Mouse (Mus musculus) forebrain, embryonic 13.5 days (tissue): ENCODE measurements at regions not wholly inside any gene's neighbourhood (a gene's known extent, or its start where the extent isn't known, plus 50 kb on each side); places are given as distances from the start of the nearest gene placed in this dataset.

Experiments used
- ATAC-seq: fragments of 200-750 bp; cut with Nextera tagmentation; 2 replicates; pipeline ENCODE4 v1.8.0; 2017
- H3K27ac ChIP-seq: fragments of 300-500 bp; sonication (generic); 2 replicates; pipeline ENCODE4 v1.5.1; 2015; ENCODE audit warnings: inconsistent platforms, mild to moderate bottlenecking, moderate library complexity
- H3K27me3 ChIP-seq: fragments of 300-500 bp; sonication (generic); 2 replicates; pipeline ENCODE4 v1.6.1; 2015; ENCODE audit warnings: mild to moderate bottlenecking, inconsistent platforms
- H3K36me3 ChIP-seq: fragments of 300-500 bp; sonication (generic); 2 replicates; pipeline ENCODE4 v1.6.1; 2015; ENCODE audit warnings: mild to moderate bottlenecking, inconsistent platforms; ENCODE audit not compliant: poor library complexity, severe bottlenecking
- H3K4me1 ChIP-seq: fragments of 300-500 bp; sonication (generic); 2 replicates; pipeline ENCODE4 v1.6.1; 2015; ENCODE audit warnings: inconsistent platforms
- H3K4me2 ChIP-seq: fragments of 300-500 bp; sonication (generic); 2 replicates; pipeline ENCODE4 v1.6.1; 2015; ENCODE audit warnings: inconsistent platforms, mild to moderate bottlenecking, moderate library complexity
- H3K4me3 ChIP-seq: fragments of 300-500 bp; sonication (generic); 2 replicates; pipeline ENCODE4 v1.5.1; 2015; ENCODE audit warnings: mild to moderate bottlenecking, inconsistent platforms
- H3K9ac ChIP-seq: fragments of 300-500 bp; sonication (generic); 2 replicates; pipeline ENCODE4 v1.6.1; 2015; ENCODE audit warnings: mild to moderate bottlenecking, inconsistent platforms
- H3K9me3 ChIP-seq: fragments of 300-500 bp; sonication (generic); replicated peaks from 2 replicates; pipeline ENCODE4 v1.6.1; 2016; ENCODE audit warnings: inconsistent platforms
- WGBS: fragments of 180-500 bp; shearing (Covaris S2); methylation state at CpG from one replicate; pipeline ENCODE4 v1.1.7; 2015; 5-methylcytosine and 5-hydroxymethylcytosine counted together

DNA sequence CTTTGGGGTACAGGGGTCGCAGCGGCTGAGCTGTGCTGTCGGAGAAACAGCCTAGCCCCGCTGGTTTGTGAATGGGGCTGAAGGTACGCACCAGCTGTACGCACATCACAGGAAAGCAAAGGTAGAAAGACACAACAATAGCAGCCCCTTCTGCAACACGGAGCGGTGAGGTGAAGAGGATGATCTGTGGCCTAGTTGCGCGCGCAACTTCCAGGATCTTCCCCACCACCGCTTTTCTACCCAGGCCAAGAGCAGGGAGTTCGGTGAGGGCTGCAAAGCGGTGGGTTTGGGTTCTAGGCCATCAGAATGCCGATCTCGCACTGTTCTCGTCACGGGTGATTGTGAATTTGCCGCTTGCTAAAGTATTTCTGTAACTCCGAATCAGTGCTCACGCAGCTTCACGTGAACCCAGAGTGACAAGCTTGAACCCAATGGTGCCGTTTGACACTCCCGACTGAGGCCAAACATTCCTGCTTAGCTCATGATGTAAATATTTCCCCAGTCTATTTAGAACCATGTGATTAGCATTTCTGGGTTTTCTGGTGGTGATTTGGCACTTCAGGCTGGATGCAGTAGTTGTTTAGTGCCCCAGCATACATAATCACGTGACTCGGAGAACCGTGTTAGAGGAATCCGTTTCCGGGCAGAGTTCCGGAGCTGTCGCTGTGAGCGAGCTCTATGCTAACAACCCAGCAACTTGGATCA, 54.7 kb downstream of the Cryaa start:
- Histone ChIP-seq H3K4me2 (no peak overlapping the region), H3K36me3 (no peaks in the 10 kb centered on the region), H3K9ac (no peak overlapping the region), H3K9me3 (no peaks in the 10 kb centered on the region), H3K4me1 (peaks cover 6% of the 10 kb centered on the region; the same call in 1 of the 2 replicates), H3K27me3 (no peaks in the 10 kb centered on the region), H3K4me3 (no peak overlapping the region), H3K27ac (no peak overlapping the region)
- WGBS: 93% methylated on average over 32 of the region's 32 CpGs
- no peak for ATAC-seq

DNA sequence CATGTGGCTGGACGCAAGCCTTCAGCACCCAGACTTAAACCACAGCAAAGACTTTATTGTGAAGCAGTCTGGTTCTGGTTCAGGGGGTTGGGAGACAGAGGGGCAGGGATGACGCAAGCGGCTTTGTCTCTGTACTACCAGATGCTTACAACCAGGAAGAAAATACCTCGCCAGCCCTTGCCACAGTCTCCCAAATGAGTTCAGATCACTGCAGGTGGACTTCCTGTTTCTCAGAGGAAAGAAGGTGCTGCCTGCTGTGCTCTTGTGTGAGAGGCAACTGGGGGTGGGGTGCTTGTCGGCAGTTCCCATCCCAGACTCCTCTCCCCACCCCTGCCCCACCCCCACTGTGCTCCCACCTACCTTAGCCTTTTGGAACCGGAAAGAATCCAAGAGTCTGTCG, 56.9 kb downstream of the Cryaa start:
- no peak overlapping the region for H3K4me3 ChIP-seq
- no peak overlapping the region for H3K4me2 ChIP-seq
- no peaks in the 10 kb centered on the region for H3K9me3 ChIP-seq
- ATAC-seq: no peak
- no peaks in the 10 kb centered on the region for H3K36me3 ChIP-seq
- H3K4me1 ChIP-seq: no peaks in the 10 kb centered on the region
- 32% methylated on average over 7 of the region's 7 CpGs for WGBS
- no peaks in the 10 kb centered on the region for H3K27me3 ChIP-seq
- no peak overlapping the region for H3K27ac ChIP-seq
- no peak overlapping the region for H3K9ac ChIP-seq

DNA sequence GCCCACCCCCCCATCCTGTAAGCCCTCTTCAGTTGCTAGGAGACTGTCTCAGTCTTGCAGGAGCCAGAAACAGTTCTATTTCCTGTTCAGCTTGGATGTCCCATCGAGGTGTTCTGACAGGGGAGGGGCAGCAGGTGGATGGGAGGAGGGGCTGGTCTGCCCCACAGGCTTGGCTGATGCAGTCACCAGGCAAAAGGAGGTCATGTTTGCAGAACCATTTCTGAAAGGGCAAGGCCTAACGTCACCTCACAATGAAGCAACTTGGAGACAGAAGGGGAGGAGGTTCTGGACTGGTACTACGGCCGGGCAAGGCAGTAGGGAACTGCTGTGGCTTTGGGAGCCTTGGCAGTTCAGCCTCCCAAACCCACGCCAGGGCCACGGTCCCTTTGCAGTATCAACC, 59.1 kb downstream of the Cryaa start:
- no peaks in the 10 kb centered on the region for H3K27me3 ChIP-seq
- no peaks in the 10 kb centered on the region for H3K4me1 ChIP-seq
- H3K4me3 ChIP-seq: no peak overlapping the region
- H3K36me3 ChIP-seq: no peaks in the 10 kb centered on the region
- no peak overlapping the region for H3K27ac ChIP-seq
- no peaks in the 10 kb centered on the region for H3K9me3 ChIP-seq
- 88% methylated on average over 6 of the region's 6 CpGs for WGBS
- H3K4me2 ChIP-seq: no peak overlapping the region
- ATAC-seq: no peak
- H3K9ac ChIP-seq: no peak overlapping the region

DNA sequence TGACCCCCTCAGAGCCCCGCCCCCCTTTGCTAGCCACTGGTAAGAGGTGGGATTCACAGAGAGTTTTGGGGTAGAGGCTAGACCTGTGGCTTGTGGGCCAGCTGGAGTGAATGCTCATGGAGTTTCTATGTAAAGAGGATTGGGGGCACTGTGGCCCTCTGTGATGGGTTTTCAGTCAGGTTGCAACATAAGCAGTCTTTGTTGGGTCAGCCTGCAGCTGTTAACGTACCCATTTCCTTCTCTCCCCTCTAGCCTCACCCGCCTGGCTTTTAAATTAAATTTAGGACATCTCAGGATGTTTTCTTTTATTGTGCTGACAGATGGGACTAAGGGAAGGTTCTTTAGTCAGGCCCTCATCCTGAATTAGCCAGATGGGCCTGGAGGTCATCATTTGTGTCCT, 60.6 kb downstream of the Cryaa start:
- Histone ChIP-seq H3K36me3 (no peaks in the 10 kb centered on the region), H3K4me2 (no peak overlapping the region), H3K9ac (no peak overlapping the region), H3K4me1 (no peaks in the 10 kb centered on the region), H3K9me3 (no peaks in the 10 kb centered on the region), H3K27me3 (no peaks in the 10 kb centered on the region), H3K4me3 (no peak overlapping the region), H3K27ac (no peak overlapping the region)
- no peak for ATAC-seq
- WGBS: 83% methylated on average over 3 of the region's 3 CpGs

DNA sequence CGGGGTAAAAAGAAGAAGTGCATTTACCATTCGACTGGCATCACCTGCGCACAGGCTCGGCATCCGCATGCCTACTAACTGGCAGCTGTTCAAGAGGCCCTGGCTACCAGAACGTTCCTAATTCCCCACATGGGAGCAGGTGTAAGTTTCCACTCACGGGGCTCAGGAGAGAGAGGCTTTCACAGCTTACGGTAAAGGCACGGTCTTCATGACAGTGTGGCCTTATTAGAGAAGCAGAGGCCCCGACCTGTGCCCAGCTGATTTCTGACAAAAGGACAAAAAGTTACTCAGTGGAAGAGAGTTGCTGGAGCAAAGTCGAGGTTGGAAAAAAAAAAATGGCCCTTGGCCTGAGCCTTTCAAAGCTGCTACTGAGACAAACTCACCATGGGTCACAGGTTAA, 62.0 kb downstream of the Cryaa start:
- Histone ChIP-seq H3K4me2 (no peak overlapping the region), H3K27ac (no peak overlapping the region)
- WGBS: 60% methylated on average over 11 of the region's 11 CpGs

DNA sequence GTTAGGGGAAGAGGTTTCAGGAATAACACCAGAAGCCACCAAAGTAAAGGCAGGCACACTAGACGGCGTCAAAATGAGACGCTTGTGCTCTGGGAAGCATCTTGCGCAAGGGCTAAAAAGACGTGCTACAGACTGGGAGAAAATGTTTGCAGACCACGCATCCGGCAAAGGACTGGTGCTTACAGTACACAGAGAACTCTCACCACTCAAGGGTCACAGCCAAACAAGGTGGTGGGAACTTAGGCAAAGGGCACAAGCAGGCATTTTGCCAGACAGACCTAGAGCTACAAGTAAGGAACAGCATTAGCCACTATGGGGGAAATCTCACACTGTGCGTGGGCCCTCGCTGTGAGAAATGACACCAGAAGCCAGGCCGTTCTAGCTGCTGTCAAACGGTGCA, 62.5 kb downstream of the Cryaa start:
- H3K36me3 ChIP-seq: no peaks in the 10 kb centered on the region
- H3K9me3 ChIP-seq: no peaks in the 10 kb centered on the region
- 83% methylated on average over 11 of the region's 11 CpGs for WGBS
- H3K4me1 ChIP-seq: no peaks in the 10 kb centered on the region
- H3K9ac ChIP-seq: no peak overlapping the region
- no peak overlapping the region for H3K4me3 ChIP-seq
- no peak overlapping the region for H3K4me2 ChIP-seq
- no peak for ATAC-seq
- H3K27ac ChIP-seq: no peak overlapping the region
- no peaks in the 10 kb centered on the region for H3K27me3 ChIP-seq

More for the DNA sequence above, 62.0 kb downstream of the Cryaa start:
- no peak overlapping the region for H3K4me3 ChIP-seq
- H3K27me3 ChIP-seq: no peaks in the 10 kb centered on the region
- ATAC-seq: no peak
- H3K9ac ChIP-seq: no peak overlapping the region
- no peaks in the 10 kb centered on the region for H3K4me1 ChIP-seq
- H3K9me3 ChIP-seq: no peaks in the 10 kb centered on the region
- no peaks in the 10 kb centered on the region for H3K36me3 ChIP-seq

DNA sequence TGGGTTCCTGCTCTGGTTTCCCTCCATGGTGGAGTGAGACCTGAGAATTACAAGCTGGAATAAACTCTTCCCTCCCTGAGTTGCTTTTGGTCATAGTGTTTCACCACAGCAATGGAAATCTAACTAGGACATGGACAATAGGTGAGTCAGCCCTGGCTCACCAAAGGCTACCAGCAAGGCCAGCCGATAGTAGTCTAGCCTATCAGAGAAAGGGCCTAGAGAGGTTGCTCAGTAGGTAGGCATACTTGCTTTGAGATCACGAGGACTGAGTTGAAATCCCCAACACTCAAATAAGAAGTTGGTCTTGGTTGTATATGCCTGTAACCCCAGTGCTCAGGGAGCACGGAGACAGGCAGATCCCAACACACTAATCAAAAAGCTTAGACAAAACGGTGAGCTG, 66.0 kb downstream of the Cryaa start:
- H3K9ac ChIP-seq: no peak overlapping the region
- H3K36me3 ChIP-seq: no peaks in the 10 kb centered on the region

DNA sequence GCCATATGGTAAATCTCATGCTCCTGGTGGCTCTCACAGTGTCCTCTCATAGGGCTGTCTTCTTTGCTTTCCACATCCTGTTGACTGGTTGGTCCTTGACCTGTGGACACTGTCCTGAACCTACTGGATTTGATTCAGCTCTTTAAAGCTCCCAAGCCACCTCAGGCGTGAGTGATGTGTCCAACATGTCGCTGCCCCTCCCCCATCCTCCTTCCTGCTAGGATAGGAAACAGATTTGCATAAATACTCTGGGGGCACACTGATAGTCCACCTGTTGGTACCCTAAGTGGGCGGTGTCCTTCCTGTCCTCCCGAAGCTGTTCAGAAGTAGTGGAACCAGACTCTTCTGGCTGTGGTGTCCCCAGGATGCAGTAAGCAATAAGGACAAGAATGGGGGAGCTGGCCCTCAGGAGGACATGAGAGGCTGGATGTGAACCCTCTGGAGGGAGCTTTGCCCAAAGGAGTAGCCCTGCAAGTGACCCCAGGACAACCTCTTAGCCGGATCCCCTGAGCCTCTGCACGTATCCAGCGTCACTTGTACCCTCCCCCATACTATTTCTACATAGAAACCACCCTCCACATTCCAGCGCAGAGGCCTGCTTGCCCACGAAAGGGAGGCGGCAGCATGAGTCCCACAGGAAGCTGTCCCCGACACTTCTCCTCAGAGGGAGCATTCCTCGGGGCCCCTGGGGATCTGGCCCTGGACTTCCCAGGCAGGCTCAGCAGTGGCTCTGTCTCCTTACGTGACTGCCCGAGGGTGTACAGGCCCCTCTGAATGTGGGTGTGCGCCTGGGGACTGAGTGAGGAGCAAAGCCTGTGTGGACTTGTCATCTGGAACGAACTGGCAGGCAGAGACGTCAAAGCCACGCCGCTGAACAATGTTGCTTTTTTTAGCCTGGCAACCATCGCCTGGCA, 68.8 kb downstream of the Cryaa start:
- no peak overlapping the region for H3K27ac ChIP-seq
- no peak overlapping the region for H3K4me3 ChIP-seq
- no peaks in the 10 kb centered on the region for H3K27me3 ChIP-seq
- H3K4me2 ChIP-seq: no peak overlapping the region
- no peaks in the 10 kb centered on the region for H3K9me3 ChIP-seq
- H3K9ac ChIP-seq: no peak overlapping the region
- no peak for ATAC-seq
- 54% methylated on average over 20 of the region's 20 CpGs for WGBS
- H3K4me1 ChIP-seq: peaks cover 7% of the 10 kb centered on the region
- H3K36me3 ChIP-seq: no peaks in the 10 kb centered on the region

More for the DNA sequence above, 66.0 kb downstream of the Cryaa start:
- H3K27ac ChIP-seq: no peak overlapping the region
- H3K27me3 ChIP-seq: no peaks in the 10 kb centered on the region
- no peak overlapping the region for H3K4me3 ChIP-seq
- 88% methylated on average over 4 of the region's 4 CpGs for WGBS
- no peaks in the 10 kb centered on the region for H3K9me3 ChIP-seq
- ATAC-seq: no peak
- H3K4me2 ChIP-seq: no peak overlapping the region
- H3K4me1 ChIP-seq: peaks cover 7% of the 10 kb centered on the region

DNA sequence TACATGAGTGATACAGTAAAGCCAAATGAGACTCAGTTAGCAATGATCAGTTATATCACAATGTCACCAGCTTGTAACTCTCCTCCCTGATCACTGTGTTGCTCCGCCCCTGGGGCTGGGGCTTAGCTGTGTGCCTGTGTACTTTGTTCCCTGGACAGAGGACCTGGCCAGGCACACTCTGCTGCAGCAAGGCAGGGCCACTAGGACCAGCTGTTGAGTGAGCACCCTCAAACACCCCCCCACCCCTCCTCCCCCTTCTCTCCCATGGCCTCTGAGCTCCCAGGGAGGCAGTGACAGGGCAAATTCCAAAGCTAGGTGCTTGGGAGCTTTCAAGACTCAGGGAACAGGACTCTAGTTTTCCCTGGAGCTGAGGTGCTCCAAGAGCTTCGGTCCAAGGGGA, 70.0 kb downstream of the Cryaa start:
- Histone ChIP-seq H3K4me2 (no peak overlapping the region), H3K27me3 (no peaks in the 10 kb centered on the region), H3K4me1 (peaks cover 7% of the 10 kb centered on the region), H3K36me3 (no peaks in the 10 kb centered on the region), H3K27ac (no peak overlapping the region), H3K4me3 (no peak overlapping the region), H3K9me3 (no peaks in the 10 kb centered on the region), H3K9ac (no peak overlapping the region)
- ATAC-seq: no peak
- 88% methylated on average over 2 of the region's 2 CpGs for WGBS

DNA sequence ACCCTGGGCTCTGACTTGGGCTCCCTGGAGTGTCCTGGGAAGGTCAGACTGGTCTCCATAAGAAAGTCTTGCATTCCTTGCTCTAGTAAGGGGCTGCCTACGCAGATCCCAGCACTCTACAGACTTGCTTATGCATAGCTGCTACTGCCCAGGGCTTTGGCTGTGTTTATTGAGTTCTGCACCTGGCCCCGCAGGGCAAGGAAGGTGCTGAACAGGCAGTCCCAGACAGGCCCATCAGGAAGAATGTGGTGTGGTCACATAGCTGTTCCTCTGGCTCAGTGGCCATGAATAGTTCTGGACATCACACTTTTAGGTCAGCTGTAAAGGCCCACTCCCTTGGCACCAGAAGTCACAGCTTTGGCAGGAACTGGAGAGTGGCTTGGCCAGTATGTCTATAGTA, 70.6 kb downstream of the Cryaa start:
- no peak overlapping the region for H3K9ac ChIP-seq
- WGBS: 83% methylated on average over 2 of the region's 2 CpGs
- no peak for ATAC-seq
- H3K36me3 ChIP-seq: no peaks in the 10 kb centered on the region
- no peaks in the 10 kb centered on the region for H3K27me3 ChIP-seq
- no peaks in the 10 kb centered on the region for H3K9me3 ChIP-seq
- H3K27ac ChIP-seq: no peak overlapping the region
- H3K4me1 ChIP-seq: peaks cover 9% of the 10 kb centered on the region
- H3K4me3 ChIP-seq: no peak overlapping the region
- H3K4me2 ChIP-seq: no peak overlapping the region

DNA sequence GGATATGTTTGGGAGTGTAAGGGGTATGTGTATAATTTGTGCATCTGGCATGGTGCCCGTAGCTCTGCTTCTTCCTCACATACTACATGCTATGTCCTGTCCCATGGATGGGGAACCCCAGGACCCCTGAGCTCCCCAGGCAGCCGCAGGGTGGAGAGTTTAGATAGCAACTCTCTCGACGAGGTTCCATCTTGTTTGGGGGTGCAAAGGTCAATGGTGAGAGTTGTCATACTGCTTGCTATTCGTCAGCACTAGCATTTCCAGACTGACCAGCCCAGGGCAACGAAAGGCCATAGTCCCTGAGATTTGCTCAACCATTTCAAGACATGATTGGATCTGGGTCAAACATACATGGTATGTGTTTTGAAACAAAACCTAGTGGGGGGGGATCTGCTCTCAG, 71.4 kb downstream of the Cryaa start:
- Histone ChIP-seq H3K4me1 (peaks cover 15% of the 10 kb centered on the region), H3K36me3 (no peaks in the 10 kb centered on the region), H3K27me3 (no peaks in the 10 kb centered on the region), H3K27ac (no peak overlapping the region), H3K4me3 (no peak overlapping the region), H3K9me3 (no peaks in the 10 kb centered on the region), H3K4me2 (no peak overlapping the region), H3K9ac (no peak overlapping the region)
- WGBS: 82% methylated on average over 6 of the region's 6 CpGs
- ATAC-seq: no peak

DNA sequence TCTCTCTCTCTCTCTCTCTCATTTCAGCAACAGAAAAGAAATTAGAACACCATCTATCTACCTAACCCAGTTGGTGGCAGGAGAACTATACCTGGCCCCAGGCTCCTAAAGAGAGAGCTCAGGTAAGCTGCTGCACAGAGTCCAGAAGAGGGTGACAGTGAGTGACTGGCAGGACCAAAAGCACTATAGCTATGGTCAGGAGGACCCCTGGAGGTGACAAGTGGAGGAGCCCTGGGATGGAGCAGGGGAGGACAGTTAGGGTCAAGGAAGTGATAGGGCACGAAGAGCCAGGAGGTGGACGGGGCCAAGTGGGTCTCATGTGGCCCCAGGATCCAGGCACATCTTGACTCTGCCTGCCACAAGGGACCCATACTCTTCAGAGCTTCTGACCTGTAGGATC, 73.7 kb downstream of the Cryaa start:
- peaks cover 15% of the 10 kb centered on the region for H3K4me1 ChIP-seq
- H3K36me3 ChIP-seq: no peaks in the 10 kb centered on the region
- H3K4me2 ChIP-seq: no peak overlapping the region
- no peaks in the 10 kb centered on the region for H3K27me3 ChIP-seq
- no peak overlapping the region for H3K9ac ChIP-seq
- no peak for ATAC-seq
- H3K9me3 ChIP-seq: peaks cover 4% of the 10 kb centered on the region; the same call in 1 of the 2 replicates
- H3K27ac ChIP-seq: no peak overlapping the region
- WGBS: 68% methylated on average over 2 of the region's 2 CpGs
- no peak overlapping the region for H3K4me3 ChIP-seq
